Mouse (Mus musculus) cerebellum, postnatal 4 days (tissue): Measurements from ENCODE around the gene Fut1.
A peak's percentile ranks its signal among the peaks of the same experiment; 100 is the strongest.

Source experiments
- DNase-seq, 2 experiments: peaks; one replicate each; pipeline ENCODE4 v3.0.0; 2022; ENCODE audit warnings: low spot score in 2 of 2, mixed read lengths in 1 of 2

Fut1 gene

DNA sequence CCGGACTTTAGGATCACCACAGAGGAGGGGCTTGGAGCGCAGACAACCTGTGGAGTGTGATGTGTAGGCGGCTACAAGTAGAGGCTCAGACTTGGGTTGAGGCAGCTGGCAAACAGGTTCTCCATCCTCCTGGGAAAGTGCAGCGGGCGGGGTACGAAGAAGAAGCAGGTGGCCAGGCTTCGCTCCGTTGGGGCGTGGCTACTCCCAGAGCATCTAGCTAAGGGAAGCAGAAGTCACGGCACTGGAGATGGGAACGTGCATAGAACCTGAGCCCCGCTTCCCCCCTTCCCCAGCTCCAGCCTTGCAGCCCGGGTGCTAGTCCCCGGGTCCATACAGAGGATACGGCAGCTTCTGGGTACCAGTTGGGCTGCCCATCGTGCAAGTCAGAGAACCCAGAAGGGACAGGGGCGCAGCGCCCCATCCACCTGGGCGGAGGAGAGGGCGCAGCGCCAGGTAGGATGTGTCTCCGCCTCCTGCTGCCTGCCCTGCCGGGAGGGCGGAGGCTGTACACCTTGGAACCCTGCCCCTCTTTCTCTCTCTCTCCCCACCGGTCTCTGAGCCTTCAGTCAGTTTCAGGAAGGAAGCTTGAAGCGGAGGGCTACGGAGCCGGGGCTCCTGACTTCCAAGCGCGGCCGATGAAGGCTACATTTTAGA lies at the start of gene Fut1:
Gene Fut1 (plus strand): TSS at position 248 of the 654 bp plus-strand sequence.
- no peak for DNase-seq

- DNase-seq: peak; percentile 71 to 75
Measured at GRCm38 (mm10) chr7:45567780-45568516, 49.1 kb upstream of the Fut1 start.

DNA sequence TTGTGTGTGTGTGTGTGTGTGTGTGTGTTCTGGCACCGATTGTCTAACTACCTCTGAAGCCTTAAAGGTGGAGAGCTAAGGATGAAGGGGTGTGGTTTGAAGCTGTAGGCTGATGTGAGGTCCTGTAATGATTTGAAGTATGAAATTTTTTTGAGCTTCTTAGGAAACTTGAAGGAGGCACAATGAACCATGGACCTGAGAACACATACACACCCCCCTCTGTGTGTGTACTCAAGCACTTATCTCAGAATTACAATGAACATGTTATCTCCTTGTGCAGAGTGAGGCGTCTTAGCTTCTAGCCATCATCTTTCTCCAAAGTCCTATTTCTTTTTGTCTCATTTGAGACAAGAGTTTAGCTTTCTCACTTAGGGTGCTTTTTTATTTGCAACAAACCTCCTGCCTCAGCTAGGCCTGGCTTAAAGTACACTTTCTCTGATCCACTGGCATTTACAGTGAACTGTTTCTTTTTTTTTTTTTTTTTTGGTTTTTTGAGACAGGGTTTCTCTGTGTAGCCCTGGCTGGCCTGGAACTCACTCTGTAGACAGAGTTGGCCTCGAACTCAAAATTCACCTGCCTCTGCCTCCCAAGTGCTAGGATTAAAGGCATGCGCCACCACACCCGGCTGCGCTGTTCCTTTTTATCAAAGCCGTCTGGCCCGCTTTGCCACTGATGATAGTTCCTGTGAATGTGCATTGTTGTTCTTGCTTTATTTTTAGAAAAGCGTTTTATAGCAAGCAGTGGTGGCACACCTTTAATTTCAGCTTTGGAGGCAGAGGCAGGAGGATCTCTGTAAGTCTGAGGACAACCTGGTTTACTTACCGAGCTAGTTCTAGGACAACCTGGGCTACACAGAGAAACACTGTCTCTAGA lies 48.3 kb upstream of the Fut1 start:
- DNase-seq: no peak

DNA sequence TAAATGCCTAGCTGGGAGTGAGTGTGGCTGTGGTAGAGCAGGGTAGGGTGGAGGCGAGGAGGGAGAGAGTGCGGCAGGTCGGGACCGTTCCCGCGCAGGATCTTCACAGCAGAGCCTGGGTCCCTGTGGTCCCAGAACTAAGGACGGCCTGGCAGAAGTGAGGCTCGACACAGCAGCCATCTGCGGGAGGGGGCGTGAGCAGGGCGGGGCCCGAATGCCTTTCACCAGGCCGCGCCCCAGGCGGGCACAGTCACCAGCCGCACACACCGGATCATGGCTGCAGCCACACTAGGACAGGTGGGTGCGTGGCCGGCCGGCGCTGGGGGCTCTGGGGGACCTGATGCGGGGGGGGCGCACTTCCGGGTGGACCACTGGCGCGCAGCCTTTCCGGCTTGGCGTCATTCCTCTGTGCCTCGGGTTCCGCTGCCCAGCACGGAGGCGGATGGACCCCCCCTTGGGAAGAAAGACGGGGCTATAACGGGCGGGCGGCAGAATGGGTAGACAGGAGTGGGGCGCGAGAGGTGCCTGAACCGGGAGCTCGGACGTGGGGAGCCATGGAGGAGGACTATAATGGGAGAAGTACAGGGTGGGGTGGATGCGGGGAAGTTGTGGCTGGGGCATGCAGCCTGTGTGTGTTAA lies 46.9 kb upstream of the Fut1 start, which contains the start of gene Bcat2:
Gene Bcat2 (plus strand): TSS at position 51 of the 639 bp plus-strand sequence.
- DNase-seq: peak; percentile 43 to 72

- no peak for DNase-seq
Measured at GRCm38 (mm10) chr7:45571966-45572365, 45.1 kb upstream of the Fut1 start.

- DNase-seq: no peak
Measured at GRCm38 (mm10) chr7:45573954-45574353, 43.1 kb upstream of the Fut1 start.

- no peak for DNase-seq
Measured at GRCm38 (mm10) chr7:45574472-45575379, 42.4 kb upstream of the Fut1 start.

DNA sequence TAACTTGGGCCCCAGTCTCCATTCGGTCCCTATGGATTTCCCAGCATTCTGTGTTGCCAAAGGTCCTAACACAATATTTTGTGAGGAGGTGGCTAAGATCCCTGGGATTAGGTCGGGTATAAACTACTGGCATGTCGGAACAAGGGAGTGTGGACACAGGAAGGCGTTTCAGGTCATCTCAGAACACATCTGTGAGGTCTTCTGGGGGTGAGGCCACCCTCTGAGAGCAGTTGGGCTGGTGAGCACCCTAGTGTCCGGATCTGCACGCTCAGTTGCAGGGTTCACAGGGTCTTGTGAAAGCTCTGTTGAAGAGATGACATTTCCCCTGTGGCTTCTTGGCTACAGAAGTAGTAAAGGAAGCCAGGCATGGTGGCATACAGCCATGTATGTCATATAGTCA lies 31.2 kb upstream of the Fut1 start:
- no peak for DNase-seq

DNA sequence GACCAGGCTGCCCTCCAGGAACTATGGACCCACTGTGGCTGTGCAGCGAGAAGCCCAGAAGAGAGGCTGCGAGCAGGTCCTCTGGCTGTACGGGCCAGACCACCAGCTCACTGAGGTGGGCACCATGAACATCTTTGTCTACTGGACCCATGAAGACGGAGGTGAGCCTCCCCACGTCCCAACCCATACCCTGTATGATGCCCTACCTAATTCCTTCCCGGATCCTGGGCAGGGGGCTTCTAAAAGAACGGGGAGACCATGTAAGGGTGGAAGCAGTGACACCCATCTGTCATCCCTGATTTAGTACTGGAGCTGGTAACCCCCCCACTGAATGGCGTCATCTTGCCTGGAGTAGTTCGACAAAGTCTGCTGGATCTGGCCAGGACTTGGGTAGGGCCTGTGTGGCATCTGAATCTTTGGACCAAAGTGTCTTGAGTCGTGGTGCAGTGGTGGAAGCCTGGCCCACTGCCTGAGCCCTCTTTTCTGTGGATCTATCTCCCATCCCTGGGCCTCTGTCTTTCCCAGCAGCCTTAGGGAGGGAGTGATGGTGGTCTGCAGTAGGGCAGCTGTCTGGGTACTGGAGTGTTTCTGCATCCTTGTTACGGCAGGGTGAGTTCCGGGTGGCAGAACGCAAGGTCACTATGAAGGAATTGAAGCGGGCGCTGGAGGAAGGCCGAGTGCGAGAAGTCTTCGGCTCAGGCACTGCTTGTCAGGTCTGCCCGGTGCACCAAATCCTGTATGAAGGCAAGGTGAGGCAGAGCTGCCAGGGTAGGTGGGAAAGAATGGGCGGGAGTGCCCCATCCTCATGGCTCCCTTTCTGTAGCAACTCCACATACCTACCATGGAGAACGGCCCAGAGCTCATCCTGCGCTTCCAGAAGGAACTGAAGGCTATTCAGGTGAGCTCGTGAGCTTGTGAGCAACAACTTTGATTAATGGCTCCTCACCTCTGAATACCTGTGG lies 29.2 kb upstream of the Fut1 start:
- no peak for DNase-seq

GRCm38 (mm10) chr7:45589173-45589572 lies 27.9 kb upstream of the Fut1 start:
- DNase-seq: peak; percentile 78 to 90

DNA sequence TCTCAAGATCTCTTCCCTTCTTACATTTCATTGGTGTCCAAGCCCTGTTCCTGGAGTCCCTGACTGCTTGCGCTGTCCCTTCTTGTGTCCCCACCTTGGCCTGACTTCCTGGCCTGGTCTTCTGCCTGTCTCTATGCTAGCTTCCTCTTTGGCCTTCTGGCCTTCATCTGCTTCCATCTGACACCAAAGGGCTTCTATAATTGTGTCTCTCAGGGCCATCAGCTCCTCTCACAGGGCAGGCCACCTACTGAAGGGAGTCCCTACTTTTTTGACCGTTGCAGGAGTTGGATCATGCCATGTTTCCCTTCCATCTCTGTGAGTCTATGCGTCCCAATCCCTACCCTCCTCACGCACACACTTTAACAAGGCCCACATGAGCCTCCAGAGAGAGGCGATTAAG lies 27.2 kb upstream of the Fut1 start:
- DNase-seq: no peak

DNA sequence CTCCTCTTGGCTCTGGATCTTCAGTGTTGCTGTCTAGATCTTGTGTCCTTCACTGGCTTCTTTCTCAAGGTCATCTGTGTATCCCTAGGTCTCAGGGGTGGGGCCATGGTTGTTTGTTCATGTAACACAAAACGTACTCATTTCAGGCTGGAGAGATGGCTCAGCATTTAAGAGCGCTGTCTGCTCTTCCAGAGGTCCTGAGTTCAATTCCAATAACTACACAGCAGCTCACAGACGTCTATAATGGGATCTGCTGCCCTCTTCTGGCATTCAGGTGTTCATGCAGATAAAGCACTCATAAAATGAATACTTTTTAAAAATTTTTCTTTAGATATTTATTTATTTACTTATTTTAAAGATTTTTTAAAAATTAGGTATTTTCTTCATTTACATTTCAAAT lies 26.2 kb upstream of the Fut1 start:
- DNase-seq: no peak

- DNase-seq: no peak
Measured at GRCm38 (mm10) chr7:45591880-45592279, 25.2 kb upstream of the Fut1 start.

- DNase-seq: peak; percentile 45 to 69
Measured at GRCm38 (mm10) chr7:45593118-45593815, 23.8 kb upstream of the Fut1 start.

DNA sequence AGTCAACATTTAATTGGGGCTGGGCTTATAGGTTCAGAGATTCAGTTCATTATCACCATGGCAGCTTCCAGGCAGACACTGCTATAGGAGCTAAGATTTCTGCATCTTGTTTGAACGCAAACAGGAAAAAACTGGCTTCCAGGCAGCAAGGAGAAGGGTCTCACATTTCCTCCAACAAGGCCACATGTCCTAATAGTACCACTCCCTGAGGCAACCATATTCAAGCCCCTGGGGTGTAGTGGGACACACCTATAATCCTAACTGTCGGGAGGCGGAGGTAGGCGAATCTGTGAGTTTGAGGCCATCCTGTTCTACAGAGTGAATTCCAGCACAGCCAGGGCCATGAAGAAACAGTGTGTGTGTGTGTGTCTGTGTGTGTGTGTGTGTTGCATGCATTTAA lies 21.9 kb upstream of the Fut1 start:
- DNase-seq: no peak

DNA sequence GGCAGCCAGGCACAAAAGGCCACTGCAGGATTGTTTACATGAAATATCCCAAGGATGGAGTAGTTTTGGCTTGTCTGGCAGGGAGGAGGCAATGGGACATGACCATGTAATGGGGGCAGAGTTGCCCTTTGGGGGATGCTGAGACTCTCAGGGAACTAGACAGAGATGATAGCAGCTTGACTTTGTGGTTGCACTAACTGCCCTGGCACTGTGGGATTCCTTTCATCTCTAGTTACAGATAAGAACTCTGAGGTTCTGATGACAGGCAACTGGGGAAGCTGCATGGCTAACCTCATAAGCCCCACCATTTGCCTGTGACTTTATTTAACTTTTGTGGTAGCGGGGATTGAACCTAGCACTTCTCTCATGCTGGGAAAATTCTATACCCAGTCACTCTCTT lies 21.0 kb upstream of the Fut1 start:
- no peak for DNase-seq

- DNase-seq: no peak
Measured at GRCm38 (mm10) chr7:45597013-45597412, 20.1 kb upstream of the Fut1 start.

GRCm38 (mm10) chr7:45597527-45597926 lies 19.6 kb upstream of the Fut1 start:
- no peak for DNase-seq
